Mouse (Mus musculus): ENCODE results near the gene Ctsl.

The Ctsl gene

DNA sequence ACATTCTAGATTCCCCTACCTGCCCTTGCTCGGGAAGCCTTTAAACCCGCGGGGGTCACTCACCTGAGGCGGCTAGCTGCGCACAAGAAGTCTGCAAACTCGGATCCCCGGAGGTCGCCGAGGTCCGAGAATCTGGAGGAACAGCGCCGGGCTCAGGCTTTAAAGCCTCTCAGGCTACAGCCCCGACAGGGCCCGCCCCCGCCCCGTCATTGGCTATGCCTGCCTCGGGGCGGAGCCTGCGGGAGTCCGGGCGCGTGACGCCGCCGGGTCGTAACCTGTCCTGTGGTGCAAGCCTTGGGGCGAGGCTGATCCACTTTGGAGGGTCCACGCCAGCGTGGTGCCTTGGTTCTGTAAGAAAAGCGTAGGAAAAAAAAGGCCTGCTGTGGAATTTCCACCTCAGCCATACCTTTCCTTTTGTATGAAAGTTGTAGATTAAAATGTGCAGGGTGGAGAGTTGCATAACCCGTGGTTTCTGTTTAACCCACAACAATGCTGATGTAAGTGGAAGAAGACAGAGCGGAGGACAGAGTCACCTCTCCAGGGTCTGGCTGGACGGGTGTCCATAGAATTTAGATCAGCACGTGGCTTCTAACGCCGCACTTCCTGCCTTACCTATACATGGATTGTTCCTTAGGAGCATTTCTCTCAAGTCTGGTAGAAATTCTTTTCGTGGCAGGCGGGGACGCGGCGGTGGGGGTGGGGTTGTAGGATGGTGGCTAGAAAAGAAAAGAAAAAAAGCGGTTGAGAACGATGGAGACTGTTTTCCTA is at the start of gene Ctsl:
Gene Ctsl, minus strand, starts transcription at position 718 of the 768 bp plus-strand sequence.
- peak; percentile 81 for DNase-seq (ENCODE audit: low read depth, low spot score)

DNA sequence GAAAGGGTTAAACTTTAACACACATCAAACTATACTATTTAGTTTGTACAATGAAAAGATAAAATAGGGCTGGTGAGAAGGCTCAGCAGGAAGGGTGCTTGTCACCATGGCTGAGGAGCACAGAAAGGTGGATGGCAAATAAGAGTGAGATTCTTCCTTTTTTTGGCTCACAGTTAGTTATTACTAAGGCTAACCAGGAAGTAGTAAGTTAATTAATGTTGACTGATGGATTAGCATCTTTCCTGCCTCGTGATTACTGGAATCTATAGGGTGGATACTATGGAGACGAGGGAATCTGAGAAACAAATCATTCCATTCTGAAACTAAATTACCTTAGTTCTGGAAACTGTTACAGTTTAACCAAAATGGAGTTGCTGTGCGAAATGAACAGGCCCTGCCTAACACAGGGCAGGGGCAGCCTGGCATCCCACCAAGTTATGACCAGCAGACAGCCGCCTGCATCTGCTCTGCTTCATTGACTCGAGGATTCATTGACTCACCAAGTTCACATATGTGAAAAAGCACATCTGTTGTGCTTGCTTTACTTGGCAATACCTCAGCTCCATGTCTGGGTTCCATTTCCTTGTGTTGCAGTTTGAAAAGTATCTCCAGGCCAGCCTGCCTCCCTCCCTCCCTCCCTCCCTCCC is 46.4 kb upstream of the Ctsl start:
- no peak for DNase-seq (ENCODE audit: low read depth, low spot score)

DNA sequence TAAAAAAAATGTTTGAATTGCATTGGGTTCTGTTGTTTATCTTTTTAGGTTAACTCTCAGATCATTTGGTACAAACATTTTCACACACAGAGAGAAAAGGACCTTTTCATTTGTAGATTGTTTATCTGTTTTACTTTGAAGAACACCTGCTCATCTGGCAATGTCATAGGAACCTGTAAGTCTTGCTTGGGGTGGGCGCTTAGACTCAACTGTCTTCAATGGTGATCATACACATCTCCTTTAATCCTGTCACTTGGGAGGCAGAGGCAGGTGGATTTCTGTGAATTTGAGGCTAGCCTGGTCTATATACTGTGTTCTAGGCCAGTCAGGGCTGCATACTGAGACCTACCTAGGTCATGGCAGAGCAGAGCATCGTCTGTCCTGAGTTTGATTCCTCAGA is 45.0 kb upstream of the Ctsl start:
- DNase-seq (ENCODE audit: low read depth, low spot score), result no peak

DNA sequence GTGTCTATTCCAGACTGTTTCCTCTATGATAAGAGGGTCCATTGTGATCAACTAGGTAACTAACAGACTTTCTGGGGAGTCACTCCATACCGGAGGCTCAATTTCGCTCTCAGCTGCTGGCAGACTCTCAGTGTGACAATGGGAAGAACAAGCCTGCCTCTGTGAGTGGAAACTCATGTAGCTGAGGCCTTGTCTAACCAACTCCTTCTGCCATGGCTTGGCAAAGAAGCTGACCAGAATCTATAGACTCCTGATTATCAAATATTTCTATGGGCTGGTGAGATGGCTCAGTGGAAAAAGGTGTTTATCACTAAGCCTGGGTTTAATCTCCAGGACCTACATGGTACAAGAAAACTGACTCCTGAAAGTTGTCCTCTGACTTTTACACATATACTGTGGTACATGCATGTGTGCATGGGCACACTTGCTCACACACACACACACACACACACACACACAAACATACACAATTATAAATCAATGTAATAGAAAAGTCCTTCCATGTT is 42.1 kb upstream of the Ctsl start:
- DNase-seq (ENCODE audit: low read depth, low spot score), result no peak

DNA sequence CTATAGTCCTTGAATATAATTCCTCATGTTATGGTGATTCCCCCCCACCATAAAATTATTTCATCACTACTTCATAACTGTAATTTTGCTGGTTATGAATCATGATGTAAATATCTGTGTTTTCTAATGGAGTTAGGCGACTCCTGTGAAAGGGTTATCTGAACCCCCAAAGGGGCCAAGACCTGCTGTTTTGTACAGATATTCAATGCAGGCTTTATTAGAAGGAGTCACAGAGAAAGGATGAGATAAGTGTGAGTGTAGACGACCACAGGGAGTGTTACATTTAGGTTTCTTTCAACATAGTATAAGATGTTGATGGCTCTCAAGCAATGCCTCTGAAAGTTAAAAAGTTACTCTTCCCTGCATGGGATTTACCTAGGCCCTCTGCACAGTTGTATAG is 40.6 kb upstream of the Ctsl start:
- DNase-seq (ENCODE audit: low read depth, low spot score), result no peak

DNA sequence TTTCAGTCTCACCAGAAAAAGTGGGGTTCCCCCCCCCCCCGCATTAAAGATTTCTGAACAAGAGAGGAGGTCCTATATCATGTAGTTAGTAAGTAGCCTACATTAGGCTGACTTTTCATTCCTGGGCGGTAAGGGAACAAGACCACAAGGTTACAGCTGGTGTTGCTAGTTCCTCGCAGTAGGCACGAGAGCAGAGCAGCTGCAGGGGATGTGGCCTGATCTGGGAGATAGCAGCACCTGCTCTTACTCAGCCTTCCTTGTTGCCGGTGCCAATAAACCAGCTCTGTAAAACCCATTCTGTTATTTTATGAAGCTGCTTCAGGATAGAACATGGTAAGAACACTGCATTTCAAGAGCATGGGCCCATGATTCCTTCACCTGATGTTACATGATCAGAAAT is 39.9 kb upstream of the Ctsl start:
- DNase-seq (ENCODE audit: low read depth, low spot score), result no peak

DNA sequence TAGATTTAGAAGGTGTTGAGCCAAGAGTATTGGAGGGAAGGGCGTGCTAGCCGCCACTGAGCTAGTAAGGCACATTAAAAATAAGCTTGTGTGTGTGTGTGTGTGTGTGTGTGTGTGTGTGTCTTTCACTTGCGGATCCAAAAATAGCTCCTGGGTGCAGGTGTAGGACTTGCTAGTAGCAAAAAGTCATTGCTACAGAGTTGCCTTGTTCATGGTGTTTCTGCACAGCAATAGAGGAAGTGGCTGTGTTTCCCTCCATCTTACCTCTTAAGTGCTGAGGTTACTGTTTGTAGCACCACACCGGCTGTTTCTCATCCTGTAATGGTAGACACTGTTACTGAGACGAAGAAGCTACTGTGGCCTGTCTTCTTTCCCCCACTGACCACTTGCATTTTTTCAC is 37.3 kb upstream of the Ctsl start:
- no peak for DNase-seq (ENCODE audit: low read depth, low spot score)

DNA sequence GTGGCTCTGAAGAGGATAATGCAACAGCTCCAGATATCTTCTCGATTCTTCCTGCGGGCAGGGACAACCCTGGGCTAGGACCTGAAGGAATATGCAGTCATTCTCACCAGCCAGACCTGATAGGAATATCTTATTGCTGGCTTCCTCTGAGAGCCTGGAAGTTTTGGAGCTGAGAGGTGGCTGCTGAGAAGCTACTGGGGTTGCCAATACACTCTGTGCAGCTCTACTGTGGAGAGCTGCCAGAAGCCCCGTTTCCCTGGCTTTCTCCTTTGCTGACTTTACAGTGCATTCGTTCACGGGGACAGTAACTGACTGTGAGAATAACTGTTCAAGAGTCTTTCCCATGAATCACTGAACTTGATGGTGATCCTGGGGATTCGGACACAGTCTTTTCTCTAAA is 34.9 kb upstream of the Ctsl start:
- DNase-seq (ENCODE audit: low read depth, low spot score), result no peak

DNA sequence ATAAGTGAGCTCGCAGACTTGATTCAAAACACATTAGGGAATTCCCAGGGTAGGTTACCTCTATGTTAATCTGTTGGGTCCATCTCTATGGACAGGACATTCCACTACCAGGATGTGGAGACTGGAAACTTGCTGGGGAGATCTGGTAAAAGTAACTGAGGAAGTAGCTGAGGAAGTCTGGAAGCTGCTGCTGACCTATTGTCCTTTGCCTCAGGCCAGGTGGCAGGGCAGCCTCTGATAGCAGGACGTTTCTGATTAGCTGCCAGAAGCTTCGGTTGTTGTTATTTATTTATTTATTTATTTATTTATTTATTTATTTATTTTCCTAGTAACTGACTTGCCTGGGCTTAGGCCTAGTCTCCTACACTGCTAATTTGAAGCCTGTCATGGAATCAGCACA is 32.8 kb upstream of the Ctsl start:
- no peak for DNase-seq (ENCODE audit: low read depth, low spot score)

DNA sequence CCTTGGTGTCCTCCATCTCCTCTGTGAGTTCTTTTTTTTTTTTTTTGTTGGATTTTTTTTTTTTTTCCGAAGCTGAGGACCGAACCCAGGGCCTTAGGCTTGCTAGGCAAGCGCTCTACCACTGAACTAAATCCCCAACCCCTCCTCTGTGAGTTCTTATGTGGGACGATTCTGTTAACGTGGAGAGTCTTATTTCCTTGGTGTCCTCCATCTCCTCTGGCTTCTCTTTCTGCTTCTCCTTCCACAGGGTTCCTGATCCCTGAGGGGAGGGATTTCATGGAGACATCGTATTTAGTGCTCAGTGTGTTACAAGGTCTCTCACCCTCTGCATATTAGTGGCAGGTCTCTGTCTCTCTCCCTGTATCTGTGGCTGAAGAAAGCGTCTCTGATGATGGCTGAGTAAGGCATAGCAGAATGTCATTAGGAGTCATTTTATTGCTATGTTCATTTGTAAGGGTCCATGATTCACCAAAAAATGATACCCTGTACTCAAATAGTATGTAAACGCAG is 32.3 kb upstream of the Ctsl start:
- no peak for DNase-seq (ENCODE audit: low read depth, low spot score)

DNA sequence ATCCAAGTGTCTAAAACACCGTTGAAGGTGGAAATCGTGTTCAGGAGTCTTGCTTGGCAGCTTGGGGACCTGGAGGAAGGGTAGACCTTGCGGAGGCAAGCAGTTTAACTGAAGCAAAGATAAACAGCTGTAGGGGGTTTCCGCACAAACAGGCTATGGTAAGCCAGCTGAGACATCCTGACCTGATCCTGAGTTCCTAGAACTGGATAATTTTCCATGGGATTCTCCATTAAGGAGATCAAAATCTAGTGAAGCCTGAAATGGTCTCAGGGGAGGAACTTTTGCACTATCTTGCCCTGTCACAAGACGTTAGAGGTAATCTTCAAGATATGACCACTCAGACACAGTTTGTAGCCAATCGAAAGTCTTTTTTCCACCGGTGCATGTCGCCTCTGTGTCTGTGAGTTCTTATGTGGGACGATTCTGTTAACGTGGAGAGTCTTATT is 31.8 kb upstream of the Ctsl start:
- no peak for DNase-seq (ENCODE audit: low read depth, low spot score)

DNA sequence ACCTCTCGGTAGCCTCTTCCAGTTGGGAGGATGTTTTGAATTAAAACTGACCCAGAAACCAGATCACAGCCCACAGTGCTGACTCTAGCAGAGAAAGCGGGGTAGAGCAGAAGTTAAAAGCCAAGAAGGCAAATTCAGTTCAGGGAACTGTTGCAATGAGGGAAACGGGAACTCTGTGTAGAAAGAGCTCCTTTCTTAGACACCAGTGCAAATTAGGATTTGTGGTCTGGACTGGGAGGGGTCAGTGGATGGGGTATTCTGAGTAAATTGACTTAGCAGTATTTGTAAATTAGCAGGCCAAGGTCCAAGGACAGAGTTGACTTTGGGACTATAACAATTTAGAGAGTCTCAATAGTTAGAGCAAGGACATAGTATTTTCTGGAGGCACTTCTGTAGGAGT is 31.3 kb upstream of the Ctsl start:
- DNase-seq (ENCODE audit: low read depth, low spot score), result no peak

DNA sequence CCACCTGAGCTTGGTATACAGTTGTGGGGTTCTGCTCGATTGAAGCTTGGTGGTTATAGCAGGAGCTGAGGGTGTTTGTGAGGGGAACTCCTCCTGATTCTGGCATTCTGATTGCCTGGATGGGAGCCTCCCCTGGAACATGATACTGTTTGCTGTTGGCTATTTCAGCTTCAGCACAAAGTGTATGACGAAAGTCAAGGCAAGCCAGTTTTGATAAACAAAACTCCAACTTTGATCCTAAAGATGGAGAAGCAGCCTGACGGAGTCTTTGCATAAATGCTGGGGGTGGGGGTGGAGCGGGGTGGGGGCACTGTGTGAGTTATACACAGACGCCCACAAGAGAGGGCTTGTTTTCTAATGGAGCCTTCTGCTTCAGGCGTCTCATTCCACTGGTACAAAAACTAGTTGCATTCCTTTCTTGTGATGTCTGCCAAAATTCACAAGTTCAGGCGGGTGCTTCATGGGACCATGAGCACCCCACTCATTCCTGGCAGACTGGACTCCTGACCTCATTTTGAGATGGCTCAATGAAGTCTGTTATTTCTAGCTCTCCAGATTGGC is 30.2 kb upstream of the Ctsl start:
- no peak for DNase-seq (ENCODE audit: low read depth, low spot score)

DNA sequence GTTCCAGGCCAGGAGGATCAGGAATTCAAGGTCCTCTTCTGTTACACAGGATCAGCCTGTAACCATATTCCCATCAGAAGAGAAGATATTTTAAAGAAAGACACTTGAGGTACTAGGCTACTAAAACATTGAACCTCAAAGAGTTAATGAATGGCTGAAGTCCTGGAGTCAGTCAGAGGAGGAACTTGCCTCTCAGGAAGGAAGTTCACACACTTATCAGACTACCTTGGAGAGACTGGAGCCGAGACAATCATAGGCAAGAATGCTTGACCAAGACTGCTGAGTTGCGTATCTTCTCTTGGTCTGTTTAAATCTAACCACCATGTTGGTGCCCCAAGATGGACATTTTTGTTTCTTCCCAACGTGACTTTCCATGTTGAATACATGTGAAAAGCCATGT is 29.2 kb upstream of the Ctsl start:
- no peak for DNase-seq (ENCODE audit: low read depth, low spot score)

DNA sequence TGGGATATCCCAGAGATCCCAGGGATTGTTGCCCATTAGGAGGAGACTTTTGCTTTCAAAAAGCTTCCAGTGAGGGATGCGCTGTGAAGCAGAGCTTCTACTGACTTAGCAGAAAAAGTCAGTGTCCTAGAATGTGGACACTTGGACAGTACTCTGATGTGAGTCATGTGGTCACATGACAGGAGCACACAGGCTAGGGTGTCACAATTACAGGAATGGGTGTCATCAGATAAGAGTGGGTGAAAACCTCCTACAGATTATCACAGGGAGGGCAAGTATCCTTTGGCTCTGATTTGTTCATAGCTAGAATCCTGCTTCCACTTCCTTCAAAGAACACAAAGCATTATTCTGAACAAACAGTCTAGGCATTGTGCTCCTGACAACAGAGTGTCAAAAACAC is 27.4 kb upstream of the Ctsl start:
- no peak for DNase-seq (ENCODE audit: low read depth, low spot score)

DNA sequence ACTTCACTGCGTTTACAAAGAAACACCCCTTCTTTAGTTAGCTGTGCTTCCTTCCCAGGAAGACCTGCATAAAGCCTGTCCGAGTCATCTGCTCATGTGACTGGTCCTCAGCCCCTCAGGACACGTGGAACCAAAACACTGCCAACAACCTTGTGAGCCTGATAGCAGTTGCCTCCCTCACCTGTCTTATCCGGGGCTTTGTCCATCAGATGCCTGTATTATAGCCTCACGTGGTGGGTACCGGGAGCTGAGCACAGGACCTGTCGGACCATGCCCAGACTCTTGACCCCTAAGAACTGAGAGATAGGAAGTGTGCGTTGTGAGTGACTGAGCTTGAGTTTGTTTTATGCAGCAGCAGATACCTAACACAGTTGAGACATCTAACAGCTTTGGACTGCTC is 26.3 kb upstream of the Ctsl start:
- no peak for DNase-seq (ENCODE audit: low read depth, low spot score)

DNA sequence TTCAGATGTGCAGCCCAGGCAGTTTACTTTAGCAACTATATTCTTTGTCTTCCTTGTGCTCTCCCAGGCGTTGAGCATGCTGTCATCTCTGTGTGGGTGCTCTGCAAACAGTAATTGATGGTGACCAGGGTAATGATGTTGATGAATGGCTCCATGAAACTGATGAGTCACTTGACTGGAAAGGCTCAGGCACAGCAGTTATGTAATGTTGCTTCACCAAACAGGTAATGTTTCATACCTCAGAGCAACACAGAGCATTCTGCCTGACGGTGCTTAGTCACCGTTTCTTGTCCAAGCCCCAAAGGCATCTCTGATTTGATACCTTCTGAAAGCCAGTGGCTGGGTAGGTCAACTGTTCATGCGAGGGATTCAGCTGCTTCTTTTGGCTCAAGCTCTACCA is 17.7 kb upstream of the Ctsl start:
- no peak for DNase-seq (ENCODE audit: low read depth, low spot score)

DNA sequence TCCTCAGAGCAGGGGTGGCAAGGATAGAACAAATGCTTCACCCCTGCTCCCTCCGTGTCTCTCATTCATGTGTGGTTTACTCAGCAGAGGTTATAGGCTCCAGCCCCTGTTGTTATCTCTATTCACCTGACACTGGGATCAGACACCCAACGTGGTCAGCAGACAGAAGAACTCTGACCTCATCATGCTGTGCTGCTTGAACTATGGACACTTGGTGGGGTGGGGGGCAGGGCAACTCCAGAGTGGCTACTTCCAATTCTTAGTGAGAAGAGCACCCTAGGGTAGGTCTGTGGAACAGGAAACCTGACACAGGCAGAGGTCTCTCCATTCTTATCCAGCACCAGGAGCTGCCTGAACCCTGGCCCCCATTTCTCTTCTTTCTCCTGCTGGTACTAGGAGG is 15.4 kb upstream of the Ctsl start:
- DNase-seq (ENCODE audit: low read depth, low spot score), result no peak

DNA sequence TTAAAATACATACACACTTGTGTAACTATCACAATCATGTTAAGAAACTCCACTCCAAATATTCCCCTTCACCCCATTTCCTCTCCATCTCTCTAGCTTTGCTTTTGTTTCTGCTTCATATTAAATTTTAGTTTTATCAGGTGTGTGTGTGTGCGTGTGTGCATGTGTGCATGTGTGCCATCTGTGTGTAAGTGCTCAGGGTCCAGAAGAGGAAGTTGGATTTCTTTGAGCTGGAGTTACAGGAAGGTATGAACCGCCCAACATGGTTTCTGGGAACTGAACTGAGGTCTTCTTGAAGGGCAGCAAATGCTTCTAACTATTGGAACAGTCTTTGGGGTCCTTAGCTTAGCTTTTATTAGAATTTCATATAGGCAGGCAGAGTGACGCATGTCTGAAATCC is 14.2 kb upstream of the Ctsl start:
- no peak for DNase-seq (ENCODE audit: low read depth, low spot score)

DNA sequence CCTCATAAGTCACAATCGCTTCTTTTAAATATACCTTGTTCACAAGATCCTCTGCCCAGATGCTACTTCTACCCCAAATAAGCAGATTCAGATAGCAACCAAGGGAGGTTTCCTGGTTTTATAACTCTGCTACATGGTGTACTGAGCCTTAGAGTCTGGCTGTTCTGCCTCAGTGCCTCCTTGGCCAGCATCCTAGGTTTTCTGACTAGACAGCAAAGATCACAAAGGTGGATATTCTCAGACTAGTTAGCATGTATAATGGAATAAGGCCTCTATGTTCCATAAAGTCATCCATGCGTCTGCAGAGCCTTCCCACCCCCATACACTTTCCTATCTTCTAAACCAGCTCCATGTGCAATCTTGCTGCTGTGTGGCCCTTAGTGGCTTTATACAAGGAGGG is 9.6 kb upstream of the Ctsl start:
- no peak for DNase-seq (ENCODE audit: low read depth, low spot score)

DNA sequence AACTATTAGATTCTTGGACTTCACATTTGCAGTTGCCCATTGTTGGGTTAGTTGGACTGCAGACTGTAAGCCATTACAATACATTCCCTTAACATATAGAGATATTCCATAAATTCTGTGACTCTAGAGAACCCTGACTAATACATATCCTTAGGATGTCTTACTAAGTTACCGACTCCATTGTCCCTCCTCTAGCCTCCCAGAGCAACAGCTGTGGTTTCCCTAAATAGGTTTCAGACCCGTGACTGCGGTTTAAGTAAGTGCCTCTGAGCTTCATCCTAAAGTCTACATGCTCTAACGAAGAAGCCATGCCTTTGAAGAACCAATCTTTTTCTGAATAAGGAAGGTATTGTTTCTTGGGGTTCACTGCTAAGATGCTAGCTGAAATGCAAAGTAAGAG is 7.9 kb upstream of the Ctsl start:
- no peak for DNase-seq (ENCODE audit: low read depth, low spot score)

DNA sequence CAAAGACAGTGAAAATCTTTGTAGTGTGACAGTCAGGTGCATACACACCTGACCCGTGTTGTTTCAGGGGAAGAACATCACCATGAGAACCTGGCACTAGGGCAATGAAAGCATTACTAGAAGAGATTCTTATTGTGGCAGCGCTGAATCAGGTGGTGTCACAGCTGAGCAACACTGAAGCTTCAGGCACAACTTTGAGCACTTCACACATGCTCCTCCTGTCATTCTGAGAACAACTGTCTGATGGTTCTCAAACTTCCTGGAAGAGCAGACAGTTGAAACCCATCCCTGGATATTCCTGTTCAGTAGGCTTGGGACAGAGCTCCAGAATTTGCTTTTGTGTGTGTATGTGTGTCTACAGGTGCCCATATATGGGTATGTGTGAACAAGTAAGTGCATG is 5.8 kb upstream of the Ctsl start:
- no peak for DNase-seq (ENCODE audit: low read depth, low spot score)

DNA sequence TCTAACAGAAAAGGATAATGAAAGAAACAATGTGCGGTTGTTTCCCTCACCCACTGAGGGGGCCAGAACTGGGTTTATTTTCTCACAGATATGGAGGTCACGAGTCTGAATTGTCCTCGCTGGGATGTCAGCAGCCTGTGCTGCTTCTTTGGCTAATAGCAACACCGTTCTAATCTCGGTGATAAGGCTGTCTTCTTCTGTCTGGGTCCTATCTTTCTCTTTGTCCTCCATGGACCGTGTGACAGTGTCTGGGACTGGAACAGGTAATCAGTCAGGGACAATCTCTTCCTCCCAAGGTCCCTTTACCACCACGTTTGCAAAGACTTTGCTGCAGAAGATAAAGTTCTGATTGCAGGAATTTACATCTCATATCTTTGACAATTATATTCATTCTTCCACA is 4.5 kb upstream of the Ctsl start:
- no peak for DNase-seq (ENCODE audit: low read depth, low spot score)
